Mouse (Mus musculus) small intestine, adult 2 months (tissue): ENCODE results near the gene Wnt3.

Experiments used
- CTCF ChIP-seq: fragments of 200-500 bp; IDR thresholded peaks from 2 replicates; pipeline ENCODE4 v1.5.1; 2012; ENCODE audit warnings: low read depth, mild to moderate bottlenecking, control low read depth, inconsistent platforms, low read length, moderate library complexity, mixed read lengths; ENCODE audit not compliant: insufficient replicate concordance, insufficient read length; ENCODE audit errors: extremely low read depth
- POLR2A ChIP-seq: fragments of 200-500 bp; IDR thresholded peaks from 2 replicates; pipeline ENCODE4 v1.6.1; 2012; ENCODE audit warnings: low read depth, mild to moderate bottlenecking, control low read depth, inconsistent platforms, low read length, moderate library complexity

- TF ChIP-seq POLR2A (no peak), CTCF (no peak)
These were observed 82.7 kb downstream of the Wnt3 start for GRCm38 (mm10) chr11:103856641-103857040.
